Mouse (Mus musculus) left cerebral cortex, postnatal 4 days (tissue): ENCODE measurements around the gene Ppp2r5c. TPM values are rescaled to one million over a fixed set of nuclear protein-coding genes. Genes with fewer than 3 reads are reported as not detected.

Experiments
- DNase-seq: peaks from one replicate; pipeline ENCODE4 v3.0.0-alpha.2; 2022
- intact Hi-C: fragments of 180-260 bp; cut with DNase I; formaldehyde crosslinking; loops from one replicate; pipeline ENCODE4 v1.15.1; 2025
- total RNA-seq, 2 experiments: library from RNA; stranded (reverse); gene quantifications; 2 replicates each; pipeline ENCODE4 v1.2.3; 2021

Ppp2r5c gene
- total RNA-seq, 2 experiments from 2014 or later: 201 to 210 TPM

DNA sequence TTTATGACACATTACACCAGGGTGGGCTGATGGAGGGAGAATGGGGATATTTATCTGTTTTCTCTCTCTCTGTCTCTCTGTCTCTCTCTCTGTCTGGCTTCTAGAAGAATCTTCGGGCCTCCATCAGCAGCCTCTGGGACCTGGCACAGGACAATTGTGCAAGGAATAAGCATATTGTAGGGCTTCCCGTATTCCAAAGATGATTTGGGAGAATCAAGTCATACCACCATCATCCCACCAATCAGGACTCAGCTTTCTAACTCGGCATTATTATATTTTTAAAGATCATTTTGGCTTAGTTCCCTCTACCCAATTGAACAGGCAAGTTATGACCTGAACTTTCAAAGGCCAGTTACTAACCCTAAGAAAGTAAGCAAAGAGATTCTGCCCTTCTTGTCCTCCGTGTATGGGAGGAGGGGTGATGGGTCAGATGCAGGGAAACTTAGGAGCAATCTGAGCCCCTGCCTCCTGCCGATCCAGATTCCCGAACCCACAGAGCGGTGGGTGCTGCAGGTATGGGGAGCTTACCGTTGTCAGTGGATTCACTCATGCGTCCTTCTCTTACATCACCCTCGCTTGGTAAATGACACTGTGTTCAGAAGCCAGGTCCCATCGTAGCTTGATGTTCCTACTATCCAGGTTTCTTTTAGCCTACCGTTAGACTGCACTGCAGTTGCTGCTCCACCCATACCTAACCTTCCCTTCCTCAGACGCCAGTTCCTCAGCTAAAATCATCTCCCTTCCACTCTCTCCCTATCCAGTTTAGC is 153.5 kb downstream of the Ppp2r5c start:
- DNase-seq: no peak
- intact Hi-C loops: no loop called here

DNA sequence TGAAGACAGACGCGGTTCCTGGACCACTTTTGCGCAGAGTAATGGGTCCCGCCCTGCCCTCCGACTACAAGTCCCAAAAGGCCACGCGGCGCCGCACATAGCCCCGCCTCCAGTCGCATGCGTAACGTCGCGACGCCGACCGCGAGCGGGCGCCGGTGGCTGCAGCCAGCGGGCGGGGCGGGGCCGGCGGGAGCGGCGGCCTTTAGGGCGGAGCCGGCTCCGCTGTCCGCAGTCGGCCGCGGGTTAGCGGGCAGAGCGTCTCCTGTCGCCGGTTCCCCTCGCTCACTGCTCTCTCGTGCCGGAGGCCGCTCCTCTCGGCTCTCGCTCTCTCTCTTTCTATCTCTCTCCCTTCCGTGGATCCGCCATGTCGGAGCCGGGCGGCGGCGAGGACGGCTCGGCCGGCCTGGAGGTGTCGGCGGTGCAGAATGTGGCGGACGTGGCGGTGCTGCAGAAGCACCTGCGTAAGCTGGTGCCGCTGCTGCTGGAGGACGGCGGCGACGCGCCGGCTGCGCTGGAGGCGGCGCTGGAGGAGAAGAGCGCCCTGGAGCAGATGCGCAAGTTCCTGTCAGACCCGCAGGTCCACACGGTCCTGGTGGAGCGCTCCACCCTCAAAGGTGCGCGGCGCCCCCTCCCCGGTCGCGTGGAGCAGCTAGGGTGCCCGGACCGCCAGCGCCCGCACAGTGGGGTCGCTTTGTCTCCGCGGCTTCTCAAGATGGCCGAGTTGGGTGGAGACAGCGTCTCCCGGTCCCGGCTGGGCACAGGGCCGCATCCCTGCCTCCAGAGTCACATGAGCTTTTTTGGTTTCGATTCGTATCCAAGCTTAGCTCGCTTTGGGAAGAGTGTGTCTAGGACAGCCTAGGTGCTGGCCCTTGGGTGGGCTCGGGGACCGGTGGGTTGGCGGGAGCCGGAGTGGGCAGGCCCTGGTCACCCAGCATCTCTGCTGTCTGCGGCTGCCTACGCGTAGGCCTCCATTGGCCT is 154.6 kb downstream of the Ppp2r5c start, which contains the start of gene Dync1h1:
Dync1h1 (plus strand) TSS at position 212 of the 978 bp plus-strand sequence.
- peak; percentile 95 for DNase-seq
- intact Hi-C loops: no loop called here

DNA sequence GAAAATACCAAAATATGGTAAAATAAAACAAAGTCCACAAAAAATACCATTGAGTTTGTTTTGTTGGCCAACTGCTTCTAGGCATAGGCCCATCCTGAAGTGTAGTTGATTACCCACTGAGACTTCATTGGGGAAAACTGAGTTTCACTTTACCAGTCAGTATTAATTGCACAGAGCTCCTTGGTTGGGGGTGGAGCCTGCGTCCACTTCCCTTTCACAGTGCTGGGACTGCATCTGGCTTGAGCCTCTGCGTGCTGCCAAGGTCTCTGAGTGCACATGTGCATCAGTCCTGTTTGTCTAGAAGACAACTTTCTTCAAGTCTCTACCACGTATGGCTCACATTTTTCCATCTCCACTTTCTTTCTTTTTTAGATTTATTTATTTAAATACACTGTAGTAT is 159.2 kb downstream of the Ppp2r5c start:
- intact Hi-C loops: no loop called here
- no peak for DNase-seq

DNA sequence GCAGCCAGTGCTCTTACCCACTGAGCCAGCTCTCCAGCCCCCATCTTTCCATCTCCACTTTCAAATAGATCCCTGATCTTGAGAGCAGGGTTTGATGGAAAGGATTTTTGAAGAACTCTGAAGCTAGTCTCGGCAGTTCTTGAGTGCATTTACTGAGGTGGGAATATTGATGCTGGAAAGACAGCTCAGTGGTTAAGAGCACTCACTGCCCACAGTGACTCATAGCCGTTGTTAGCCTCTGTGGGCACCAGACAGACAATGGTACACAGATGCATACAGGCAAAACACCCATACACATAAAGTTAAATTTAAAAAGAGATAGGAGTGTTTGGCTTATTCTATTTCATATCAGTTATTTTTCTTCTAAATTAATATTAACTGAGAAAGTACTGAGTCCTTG is 159.8 kb downstream of the Ppp2r5c start:
- no peak for DNase-seq
- intact Hi-C loops: no loop called here

DNA sequence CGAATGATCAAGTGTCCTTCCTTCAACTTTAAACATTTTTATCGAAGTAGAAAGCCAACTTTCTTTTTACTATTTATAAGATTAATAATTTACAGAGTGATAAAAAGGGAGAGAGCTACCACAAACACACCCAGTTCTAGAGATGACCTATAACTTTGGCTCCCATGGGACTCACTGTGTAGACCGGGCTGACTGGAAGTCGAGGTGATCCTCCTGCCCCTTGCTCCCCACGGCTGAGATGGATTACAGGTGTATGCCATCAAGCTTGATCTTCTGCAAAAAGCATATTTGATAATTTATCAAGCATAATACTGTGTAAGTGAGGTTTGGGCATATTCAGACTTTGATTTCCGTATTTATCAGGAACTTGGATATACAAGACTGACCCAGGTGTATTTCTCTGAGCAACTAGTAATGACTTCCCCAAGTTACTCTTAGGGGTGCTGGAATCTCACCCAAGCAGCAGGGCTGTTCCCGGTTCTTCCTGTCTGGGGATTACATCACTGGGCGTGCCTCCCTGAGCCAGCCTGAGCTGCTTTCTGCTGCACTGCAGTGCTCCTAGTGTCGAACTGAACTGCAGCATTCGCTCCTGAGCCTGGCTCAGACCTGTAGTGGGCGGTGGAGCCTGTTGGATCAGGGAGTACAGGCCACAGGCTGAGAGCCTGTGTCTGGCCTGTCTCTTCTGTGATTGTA is 161.7 kb downstream of the Ppp2r5c start:
- no peak for DNase-seq
- intact Hi-C loops: no loop called here

DNA sequence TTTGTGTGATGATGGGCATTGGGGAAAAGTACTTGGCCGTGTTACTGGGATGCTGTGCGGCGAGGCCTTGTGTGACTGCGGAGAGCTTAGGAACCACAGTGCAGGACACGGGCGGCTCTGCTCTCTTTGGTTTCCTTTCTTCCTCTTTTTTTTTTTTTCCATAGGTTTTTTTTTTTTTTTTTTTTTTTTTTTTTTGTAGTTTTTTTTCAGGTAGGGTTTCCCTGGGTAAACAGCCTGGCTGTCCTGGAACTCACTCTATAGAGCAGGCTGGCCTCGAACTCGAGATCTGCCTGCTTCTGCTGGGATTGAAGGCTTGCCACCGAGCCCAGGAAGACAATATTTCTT is 162.2 kb downstream of the Ppp2r5c start:
- intact Hi-C loops: no loop called here

DNA sequence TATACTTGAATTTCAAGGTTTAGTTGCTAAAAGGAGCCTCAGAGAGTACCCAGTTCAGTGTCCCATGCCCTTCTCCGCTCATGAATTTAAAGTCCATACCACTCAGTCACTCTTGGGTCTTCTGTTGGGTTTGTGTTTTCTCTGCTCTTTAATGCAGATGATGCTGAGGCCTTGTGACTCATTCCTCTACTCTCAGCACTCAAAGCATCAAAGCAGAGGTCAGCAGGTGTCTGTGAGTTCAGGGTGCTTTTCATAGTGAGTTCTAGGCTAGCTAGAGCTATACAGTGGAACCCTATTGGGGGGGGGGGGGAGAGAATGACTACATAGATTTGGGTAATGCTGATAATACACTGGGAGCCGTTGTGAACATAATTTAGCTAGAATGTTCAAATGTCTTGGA is 163.8 kb downstream of the Ppp2r5c start:
- intact Hi-C loops: loop anchor here (10.0 kb wide), 1 partner anchor 234 kb away; the partner anchor contains the start of gene Mok

More for the DNA sequence above, 162.2 kb downstream of the Ppp2r5c start:
- no peak for DNase-seq

DNA sequence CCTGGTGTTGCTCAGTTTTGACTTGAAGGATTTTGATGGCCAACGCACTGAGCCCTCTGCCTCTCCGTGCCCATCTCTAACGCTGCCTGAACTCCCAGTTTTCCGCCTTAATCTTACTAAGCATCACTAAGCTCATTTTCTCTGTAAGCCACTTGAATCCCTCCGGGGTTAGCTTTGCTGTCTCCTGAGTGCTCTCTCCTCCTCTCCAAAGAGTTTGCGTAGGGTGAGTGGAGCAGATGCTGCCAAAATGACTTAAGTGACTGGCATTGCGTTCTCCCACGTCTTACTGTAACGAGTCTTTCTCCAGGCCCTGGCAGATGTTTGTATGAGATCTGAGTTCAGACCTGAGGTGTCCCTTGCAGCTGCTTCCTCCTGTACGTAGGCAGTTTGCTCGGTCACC is 183.1 kb downstream of the Ppp2r5c start:
- intact Hi-C loops: no loop called here
- DNase-seq: no peak

More for the DNA sequence above, 163.8 kb downstream of the Ppp2r5c start:
- DNase-seq: no peak

Other genes with a start within 250 kb of the Ppp2r5c start
- 1 to 10 TPM; 1.1 to 2.3 TPM for gene Dio3, start 168.1 kb upstream of the Ppp2r5c start, total RNA-seq
- 100 to 1,000 TPM; 351 to 363 TPM for gene Dync1h1, start 154.3 kb downstream of the Ppp2r5c start, total RNA-seq
- gene 1700001K19Rik, start 235.5 kb downstream of the Ppp2r5c start, total RNA-seq: not detected